Mouse (Mus musculus) frontal cortex, postnatal 36 days (tissue): ENCODE measurements around the gene Slc7a9.

Experiments used
- DNase-seq, 2 experiments: peaks; one replicate each; pipeline ENCODE4 v3.0.0; 2022; ENCODE audit warnings: low spot score in 2 of 2

The Slc7a9 gene

DNA sequence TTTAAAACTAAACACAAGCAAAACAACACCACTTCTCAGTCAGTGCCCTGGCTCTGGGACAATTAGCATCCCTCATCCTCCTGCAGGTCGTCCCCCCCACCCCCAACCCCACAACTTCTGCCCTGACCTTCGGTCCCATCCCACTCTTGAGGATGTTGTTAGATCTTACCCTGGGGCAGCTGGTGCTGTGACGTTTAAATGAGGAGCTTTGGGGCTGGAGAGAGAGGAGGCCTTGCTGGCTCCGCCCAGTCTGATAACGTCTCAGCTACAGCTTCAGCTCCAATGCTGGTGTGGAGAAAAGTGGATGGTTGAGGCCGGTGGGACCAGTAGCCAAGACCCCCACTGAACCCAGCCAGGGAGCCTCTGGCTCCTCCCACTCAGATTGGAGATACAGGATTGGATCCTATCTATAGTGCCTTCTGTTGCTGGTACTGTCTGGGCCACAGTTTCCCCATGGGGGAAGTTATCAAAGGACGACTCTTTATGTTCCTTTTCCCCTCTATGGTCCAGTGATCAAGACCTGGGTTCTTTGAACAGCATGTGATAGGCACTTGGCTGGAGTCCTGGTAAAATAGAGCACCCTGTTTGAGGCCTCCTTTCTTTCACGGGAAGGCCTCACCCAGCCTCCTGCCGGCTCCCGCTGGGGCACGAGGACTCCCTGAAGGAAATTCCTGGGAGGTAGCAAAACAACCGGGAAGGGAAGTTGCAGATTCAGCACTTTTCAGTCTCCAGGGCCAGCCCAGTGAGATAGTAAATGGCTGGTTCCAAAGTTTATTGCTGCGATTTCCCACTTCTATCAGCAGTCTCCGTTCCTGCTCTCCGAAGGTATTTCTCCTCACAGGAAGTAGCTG lies at the start of gene Slc7a9:
Gene Slc7a9, plus strand, starts transcription at position 801 of the 851 bp plus-strand sequence.
- DNase-seq = no peak

DNA sequence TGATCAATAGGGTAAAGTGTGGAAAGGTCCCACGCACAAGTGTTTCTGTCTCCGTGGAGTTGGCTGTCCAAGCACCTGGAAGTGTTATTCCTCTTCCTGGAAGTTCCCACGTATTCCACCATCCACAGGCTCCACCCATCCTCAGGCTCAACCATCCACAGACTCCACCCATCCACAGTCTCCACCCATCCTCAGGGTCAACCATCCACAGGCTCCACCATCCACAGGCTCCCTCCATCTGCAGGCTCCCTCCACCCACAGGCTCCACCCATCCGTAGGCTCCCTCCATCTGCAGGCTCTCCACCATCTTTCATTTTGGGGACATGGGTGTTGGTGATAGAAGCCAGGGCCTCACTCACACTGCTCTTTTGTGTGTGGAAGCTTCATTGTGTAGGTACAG lies 47.4 kb upstream of the Slc7a9 start:
- no peak for DNase-seq

DNA sequence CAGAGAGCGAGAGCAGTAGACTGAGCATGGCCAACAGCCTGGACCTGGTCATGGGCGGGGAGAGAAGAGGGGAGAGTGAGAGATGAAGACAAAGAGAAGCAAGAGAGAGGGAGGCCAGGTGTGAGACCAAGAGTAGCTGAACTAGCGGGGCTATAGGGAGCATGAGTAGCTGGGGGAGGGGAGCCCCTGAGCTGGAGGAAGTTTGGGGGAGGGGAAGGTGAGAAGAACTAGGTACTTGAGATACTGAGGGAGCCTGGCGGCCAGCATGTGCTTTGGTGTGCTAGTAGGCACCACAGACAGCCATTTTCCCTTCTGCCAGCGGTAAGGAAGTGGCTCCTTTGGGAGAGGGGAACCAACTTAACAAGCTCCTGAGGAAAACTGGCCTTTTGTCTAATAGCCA lies 33.4 kb upstream of the Slc7a9 start:
- no peak for DNase-seq

DNA sequence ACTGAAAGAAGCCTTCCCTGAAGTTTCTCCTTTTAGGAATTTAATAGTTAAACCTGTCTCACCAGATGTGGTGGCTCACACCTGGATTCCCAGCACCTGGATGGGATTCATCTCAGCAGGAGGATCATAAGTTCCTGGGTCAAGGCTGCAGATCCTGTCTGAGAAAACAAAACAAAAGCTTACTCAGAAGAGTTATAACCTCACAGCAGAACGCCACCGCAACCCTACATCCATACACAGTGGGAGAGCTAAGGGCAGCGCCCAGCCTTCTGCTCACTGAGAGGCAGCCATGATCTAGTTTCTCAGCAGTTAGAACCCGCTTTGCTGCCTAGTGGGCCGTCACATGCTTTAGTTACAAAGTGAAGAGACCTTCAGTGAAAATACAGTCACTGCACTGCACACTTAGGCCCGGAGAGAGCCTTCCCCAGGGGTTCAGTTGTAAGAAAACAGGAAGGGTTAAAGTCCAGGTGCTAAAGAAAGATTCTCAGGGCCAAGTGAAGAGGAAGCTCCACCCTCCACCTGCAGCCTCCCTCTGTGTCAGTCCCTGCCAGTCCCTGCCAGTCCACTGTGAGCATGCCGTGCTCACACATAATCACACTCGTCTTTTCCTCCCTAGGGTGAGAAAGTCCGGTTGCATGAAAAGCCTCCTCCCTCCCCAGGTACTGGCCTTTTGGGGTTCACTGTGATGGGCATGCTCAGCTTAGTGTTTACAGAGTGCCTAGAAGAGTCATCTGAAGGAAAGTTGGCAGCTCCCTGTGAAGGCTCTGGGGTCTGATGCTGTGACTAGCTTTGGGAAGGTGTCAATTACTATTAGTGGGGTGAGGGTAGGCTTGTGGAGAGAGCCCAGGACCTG lies 32.6 kb upstream of the Slc7a9 start:
- no peak for DNase-seq

DNA sequence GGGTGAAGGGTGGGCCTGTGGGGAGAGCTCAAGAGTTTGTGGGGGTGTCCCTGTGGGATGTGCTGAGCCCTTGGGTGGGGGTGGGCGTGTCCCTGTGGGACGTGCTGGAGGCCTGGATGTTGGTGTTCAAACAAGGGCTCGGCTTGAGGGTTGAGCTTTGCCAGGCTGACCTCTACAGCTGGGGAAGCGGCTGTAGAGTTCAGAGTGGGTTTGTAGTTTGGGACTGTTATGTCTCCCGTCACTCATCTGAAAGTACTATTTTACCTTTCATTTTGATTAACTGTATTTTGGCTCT lies 32.0 kb upstream of the Slc7a9 start:
- DNase-seq = no peak

DNA sequence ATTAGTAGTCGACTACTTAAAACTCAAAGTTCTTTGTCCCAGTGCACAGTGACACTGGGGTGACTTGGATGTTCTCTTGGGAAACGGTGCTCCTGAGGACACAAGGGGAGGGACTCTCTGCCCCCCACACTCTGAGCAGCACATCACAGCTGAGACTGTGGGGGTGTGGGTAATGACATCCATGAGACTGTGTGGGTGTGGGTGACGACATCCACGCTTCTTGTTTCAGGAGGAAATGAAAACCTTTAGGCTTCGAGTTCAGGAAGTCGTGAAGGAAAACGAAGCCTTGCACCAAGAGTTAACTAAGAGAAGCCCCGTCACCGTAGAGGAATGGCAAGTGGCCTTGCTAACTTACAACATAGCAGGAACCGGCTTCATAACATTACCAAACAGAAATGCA lies 25.5 kb upstream of the Slc7a9 start:
- DNase-seq = no peak

DNA sequence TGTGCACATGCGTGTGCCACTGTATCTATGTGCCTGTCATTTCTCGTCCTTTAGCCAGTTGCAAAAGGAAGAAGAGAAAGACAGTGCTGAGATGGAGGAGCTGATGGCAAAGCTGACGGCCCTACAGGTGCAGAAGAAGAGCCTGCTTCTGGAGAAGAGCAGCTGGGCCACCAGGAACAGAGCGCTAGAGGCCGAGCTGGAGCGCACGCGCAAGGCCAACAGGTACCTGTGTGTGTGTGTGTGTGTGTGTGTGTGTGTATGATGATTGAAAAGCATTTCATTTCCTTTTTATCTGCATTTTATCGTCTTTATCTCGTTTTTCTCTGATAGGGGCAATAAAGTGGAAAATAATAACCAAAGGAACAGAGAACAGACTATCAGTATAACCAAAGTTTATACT lies 20.4 kb upstream of the Slc7a9 start:
- DNase-seq = no peak

DNA sequence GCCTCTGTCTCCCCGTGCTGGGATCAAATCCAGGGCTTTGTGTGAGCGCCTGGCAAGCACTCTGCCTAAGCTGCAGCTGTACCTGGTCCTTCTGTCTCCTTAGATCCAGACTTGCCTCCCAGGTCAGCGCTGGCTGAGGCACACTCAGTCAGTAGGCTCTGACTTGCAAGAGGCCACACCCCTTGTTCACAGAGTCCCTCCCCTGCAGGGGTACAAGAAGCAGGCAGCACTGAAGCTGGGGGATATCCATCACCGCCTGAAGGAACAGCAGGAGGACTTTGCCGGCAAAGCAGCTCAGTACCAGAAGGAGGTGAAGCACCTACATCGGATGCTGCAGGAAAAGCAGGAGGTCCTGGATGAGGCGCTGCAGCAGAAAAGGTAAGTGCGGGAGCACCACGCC lies 13.3 kb upstream of the Slc7a9 start:
- no peak for DNase-seq

DNA sequence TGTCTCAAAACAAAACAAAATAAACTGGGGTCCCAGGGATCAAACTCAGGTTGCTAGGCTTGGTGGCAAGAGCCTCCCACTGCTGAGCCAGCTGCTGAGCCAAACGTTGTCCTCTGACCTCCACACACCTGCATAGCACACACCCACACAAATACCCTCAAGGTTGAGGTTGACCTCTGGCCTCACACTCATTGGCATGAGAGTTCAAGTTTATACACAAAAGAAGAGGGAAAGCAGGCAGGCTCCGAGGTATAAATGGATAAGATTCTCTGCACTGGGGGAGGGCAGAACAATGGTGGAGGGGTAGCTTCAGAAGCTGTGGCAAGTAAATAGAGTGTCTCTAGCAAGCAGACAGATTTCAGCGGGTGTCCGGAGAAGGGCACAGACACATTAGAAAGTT lies 1.1 kb upstream of the Slc7a9 start:
- DNase-seq = no peak

DNA sequence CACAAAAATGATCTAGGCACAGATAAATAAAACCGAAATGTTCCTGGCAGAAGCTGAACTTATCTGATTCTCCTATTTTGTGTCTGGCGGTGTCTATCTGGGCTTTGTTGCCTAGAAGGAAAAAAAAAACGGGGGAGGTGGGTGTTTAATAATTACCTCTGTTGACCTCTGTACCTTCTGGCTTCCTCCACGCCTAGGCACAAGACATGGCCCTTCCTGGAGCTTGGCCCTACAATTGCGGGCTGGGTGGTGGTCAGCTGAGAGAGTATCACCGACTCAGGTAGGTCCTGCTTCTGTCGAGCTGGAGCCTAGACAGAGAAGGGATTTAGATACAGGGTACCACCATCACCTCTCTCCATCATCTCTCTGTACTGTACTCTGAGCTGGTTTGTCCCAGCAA lies 271 bp downstream of the Slc7a9 start:
- DNase-seq = no peak

DNA sequence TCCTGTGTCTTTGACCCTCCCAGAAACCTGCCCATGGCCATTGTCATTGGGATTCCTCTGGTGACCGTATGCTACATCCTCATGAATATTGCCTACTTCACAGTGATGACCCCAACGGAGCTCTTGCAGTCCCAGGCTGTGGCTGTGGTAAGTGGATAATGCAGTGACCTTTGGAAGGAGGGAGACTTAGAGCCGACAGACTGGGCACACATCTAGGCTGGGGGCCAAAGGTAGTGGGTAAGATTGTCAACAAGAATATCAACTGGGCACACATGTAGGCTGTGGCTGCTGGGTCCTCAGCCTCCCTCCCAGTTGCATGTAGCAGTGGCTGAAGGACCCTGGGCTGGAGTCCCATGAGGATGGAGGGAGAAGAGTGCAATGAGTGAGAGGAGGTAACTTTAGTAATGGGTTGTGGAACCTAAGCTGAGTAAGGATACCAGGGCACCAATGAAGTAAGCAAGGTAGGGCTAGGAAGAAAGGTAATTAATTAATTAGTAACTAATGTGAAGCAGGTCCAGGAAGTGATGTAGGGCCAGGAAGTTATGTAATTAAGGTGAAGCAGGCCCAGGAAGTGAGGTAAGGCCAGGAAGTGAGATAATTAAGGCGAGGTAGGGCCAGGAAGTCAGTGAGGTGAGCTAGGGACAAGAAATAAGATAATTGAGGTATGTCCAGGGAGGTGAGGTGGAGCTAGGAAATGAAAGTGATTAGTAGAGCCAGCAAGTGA lies 7.7 kb downstream of the Slc7a9 start:
- DNase-seq = no peak

DNA sequence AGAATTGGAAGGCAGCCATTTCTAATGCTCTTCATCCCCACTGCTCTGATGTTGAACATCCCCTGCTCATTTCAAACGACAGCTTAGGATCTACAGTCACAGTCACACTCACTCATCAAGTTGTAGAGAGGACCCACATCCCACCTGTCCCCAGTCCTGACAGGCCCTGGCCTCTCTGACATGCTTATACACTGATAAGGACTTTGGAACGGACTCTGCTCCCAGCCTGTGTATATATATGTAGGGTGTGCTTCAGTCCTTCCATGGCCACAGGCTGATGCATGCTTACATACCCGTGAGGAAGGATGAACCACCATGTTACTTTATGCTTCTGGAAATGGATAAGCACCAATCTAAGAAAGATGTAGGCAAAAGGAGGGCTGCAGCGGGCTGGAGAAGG lies 12.4 kb downstream of the Slc7a9 start:
- DNase-seq = no peak

DNA sequence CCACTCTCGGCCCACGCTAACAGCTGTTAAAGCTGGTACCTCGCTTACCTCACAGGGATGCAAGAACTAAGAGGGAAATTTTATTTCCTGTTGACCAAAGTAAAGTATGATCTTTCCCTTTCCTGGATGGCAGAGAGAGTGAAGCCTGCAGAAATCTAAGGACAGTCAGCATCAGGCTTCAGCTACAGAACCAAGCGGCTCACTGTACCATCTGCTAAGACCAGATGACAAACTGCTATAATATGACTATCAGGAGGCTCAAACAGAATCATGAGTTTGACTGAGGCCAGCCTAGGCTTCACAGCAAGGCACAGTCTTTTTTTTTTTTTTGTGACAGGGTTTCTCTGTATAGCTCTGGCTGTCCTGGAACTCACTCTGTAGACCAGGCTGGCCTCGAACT lies 16.4 kb downstream of the Slc7a9 start:
- no peak for DNase-seq

DNA sequence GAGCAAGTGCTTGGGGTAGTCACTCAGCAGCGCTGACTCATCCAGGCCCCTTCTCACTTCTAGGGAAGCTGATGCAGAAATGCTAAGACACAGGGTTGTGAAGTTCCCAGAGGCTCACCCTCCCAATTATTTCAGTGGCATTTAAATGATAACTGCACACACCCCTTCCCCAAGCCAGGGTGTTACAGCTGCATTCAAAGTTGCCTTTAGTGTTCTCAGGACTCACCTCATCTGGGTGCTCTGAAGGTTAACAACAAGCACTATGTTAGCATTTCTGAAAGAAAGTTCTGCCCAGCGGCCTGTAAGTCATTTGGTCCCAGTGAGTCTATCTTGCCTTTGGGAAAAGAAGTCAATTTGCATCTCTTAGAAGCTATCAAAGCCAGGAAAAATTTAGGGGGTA lies 19.3 kb downstream of the Slc7a9 start:
- no peak for DNase-seq

DNA sequence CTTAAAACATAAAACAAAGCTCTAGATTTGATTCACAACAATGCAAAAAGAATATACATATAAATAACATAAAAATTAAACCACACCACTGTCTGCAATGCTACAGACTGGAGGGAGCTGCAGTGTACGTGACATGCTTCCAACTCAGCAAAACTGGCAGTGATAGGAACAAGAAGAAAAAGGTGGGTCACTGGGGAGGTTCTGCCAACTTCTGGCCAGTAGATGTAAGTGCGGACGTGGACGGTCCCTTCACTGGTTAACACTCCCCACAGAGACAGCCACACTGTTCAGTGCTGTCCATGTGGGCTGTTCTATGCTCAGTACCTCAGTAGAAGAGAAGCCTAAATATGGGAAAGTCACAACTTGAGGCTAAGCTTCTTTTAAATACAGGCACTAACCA lies 22.2 kb downstream of the Slc7a9 start:
- no peak for DNase-seq

DNA sequence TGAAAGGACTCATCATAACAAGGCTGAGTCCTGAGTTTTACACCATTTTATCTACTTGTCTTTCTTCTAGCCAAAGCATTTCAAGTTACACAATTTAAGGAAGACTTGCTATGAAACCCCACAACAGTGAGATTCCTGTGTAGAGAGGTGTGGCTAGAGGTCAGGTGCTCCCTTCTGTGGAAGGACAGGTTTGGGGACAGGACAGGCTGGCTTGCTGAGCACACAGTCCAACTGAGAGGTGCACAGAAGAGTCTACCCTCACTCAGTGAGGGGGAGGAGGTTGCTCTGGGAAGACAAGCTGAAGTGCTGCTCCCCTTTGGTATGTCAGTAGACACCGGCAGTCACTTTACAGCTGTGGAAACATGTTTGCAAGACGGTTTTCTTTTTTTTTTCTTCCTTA lies 27.9 kb downstream of the Slc7a9 start:
- DNase-seq = no peak

DNA sequence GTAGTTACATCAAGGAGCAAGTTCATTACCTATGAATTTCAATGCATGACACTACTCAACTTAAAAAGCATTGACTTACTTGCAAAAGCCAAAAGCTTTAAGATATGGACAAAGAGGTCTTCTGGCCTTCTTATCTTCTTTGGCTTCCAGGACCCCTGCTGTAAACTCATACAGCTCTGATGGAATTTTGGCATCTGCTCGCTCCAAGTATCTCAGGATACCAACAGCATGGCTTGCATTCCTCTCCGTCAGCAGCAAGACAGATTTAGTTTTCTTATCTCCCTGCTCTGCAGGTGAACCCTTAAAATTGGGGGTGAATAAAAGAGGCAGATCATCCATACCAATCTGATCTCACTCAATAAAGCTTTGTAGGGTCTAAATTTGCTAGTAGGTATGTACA lies 36.5 kb downstream of the Slc7a9 start:
- DNase-seq = no peak

DNA sequence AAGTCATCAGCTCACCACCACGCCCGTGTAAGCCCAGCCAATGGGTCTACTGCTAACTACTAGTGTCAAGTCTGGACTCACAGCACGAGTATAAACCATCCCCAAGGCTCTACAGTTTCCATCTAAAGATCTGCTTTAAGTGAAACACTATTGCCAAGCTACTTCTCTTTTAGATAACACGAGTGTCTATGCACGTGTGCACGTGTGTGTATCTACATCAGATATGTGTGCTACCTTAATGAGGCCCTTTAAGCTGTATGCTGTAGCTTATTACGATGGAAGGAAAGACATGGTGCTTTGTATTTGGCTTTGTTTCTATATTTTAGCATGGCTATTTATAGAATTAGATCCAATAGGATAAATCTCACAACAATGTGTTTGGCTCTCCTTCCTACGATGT lies 38.0 kb downstream of the Slc7a9 start:
- DNase-seq = no peak

DNA sequence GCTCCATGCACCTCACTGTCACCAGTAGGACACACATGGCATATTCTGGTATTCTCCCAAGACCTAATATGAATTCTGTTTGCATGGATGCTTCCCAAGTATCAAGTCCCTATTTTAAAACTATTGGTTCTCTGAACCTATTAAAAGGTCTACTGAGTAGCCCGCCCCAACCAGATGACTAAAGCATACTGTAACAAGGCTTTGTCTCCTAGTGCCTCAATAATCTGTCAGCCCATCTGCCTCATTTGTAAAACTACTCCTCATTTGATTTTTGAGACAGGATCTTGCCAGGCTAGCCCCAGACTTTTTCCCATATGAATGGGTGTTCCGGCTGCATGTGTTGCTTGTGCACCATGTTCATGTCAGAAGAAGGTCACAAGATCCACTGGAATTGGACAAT lies 41.6 kb downstream of the Slc7a9 start:
- no peak for DNase-seq

DNA sequence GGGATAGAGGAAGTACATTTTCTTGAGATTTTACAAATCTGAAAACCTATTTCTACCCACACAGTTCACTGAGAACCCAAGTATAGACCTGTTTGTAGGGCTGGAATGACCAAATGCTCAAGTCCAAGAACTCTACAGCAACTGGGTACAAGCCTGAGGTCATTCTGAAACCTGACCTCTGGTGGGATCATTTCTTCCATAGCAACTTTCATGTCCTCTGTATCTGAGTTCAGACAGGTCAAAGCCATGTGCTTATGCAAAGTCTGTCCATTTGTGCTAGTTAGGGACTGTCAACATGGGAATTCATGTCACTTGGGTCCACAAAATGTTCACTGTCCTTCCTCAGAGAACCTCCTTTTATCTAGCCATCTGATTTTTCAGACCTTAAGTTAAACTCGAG lies 42.4 kb downstream of the Slc7a9 start:
- no peak for DNase-seq

DNA sequence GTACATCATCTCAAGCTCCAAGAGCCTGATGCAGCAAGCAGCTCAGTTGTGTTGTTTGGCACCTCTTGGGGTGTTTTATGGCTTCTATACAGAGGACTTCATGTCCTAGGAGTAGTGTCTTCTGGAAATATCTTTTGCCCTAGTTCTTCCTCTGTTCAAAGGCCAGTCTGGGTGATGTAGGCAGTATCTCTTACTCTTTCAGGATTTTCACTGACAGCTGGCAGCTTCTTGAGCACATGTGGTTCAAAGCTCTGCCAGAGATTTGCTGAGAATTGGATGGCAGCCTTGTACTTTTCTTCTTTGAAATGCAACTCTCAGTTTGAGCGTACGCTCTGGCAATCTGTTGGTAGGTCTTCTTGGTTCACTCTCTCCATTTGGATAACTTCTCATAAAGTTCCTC lies 48.9 kb downstream of the Slc7a9 start:
- DNase-seq = peak; percentile 2 to 31

DNA sequence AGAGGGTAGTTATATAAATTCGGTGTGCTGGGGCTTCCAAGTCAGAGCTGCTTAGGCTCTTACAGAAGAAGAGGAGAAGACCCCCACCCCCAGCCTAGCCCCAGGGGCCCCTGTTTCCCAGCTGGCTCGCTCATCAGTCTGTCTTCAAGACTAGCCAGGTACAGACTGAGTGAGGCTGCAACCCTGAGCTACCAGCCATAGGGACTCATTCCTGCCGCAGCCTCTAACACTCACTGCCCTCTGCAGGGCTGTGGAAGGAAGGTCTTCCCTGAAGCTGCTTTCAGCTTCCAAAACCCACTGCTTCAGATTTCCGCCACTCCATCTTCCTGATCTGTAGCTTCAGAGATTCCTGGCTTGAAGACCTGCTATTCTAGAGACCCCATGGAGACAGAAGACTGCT lies 53.4 kb downstream of the Slc7a9 start:
- peak in 1 of 2 experiments; percentile 4 for DNase-seq
